Mouse (Mus musculus) heart, embryonic 13.5 days (tissue): ENCODE results near the gene Plagl1. TPM values are rescaled to one million over a fixed set of nuclear protein-coding genes. Genes with fewer than 3 reads are reported as not detected.

ENCODE experiments used
- ATAC-seq: fragments of 200-750 bp; cut with Nextera tagmentation; 2 replicates; pipeline ENCODE4 v1.8.0; 2017; ENCODE audit warnings: moderate TSS enrichment; ENCODE audit not compliant: insufficient number of reproducible peaks, low FRiP score, low TSS enrichment; ENCODE audit errors: extremely low read depth
- H3K27ac ChIP-seq: fragments of 300-500 bp; sonication (generic); replicated peaks from 2 replicates; pipeline ENCODE4 v1.5.1; 2015; ENCODE audit warnings: moderate library complexity, mild to moderate bottlenecking, inconsistent platforms
- H3K27me3 ChIP-seq: fragments of 300-500 bp; sonication (generic); replicated peaks from 2 replicates; pipeline ENCODE4 v1.6.1; 2015; ENCODE audit warnings: mild to moderate bottlenecking, inconsistent platforms
- H3K36me3 ChIP-seq: fragments of 300-500 bp; sonication (generic); 2 replicates; pipeline ENCODE4 v1.6.1; 2015; ENCODE audit warnings: mild to moderate bottlenecking, inconsistent platforms
- H3K4me1 ChIP-seq: fragments of 300-500 bp; sonication (generic); 2 replicates; pipeline ENCODE4 v1.6.1; 2015; ENCODE audit warnings: inconsistent platforms
- H3K4me2 ChIP-seq: fragments of 300-500 bp; sonication (generic); 2 replicates; pipeline ENCODE4 v1.6.1; 2015; ENCODE audit warnings: inconsistent platforms, mild to moderate bottlenecking, moderate library complexity
- H3K4me3 ChIP-seq: fragments of 300-500 bp; sonication (generic); 2 replicates; pipeline ENCODE4 v1.5.1; 2015; ENCODE audit warnings: moderate library complexity, mild to moderate bottlenecking, inconsistent platforms
- H3K9ac ChIP-seq: fragments of 300-500 bp; sonication (generic); 2 replicates; pipeline ENCODE4 v1.6.1; 2015; ENCODE audit warnings: inconsistent platforms, mild to moderate bottlenecking, moderate library complexity
- H3K9me3 ChIP-seq: fragments of 300-500 bp; sonication (generic); 2 replicates; pipeline ENCODE4 v1.6.1; 2016; ENCODE audit warnings: inconsistent platforms
- WGBS: fragments of 180-500 bp; shearing (Covaris S2); methylation state at CpG from one replicate; pipeline ENCODE4 v1.1.7; 2015; ENCODE audit warnings: mixed read lengths; 5-methylcytosine and 5-hydroxymethylcytosine counted together
- polyA plus RNA-seq: library from polyadenylated mRNA; unstranded; fragments of >200 nt; fragmentation: Nextera tagmentation; extraction: Ambion mirVana; gene quantifications from 2 replicates; pipeline ENCODE4 v1.2.1, GENCODE M21; 2015

Plagl1 gene
- polyA plus RNA-seq, 1 experiment from 2014 or later = 217 TPM

DNA sequence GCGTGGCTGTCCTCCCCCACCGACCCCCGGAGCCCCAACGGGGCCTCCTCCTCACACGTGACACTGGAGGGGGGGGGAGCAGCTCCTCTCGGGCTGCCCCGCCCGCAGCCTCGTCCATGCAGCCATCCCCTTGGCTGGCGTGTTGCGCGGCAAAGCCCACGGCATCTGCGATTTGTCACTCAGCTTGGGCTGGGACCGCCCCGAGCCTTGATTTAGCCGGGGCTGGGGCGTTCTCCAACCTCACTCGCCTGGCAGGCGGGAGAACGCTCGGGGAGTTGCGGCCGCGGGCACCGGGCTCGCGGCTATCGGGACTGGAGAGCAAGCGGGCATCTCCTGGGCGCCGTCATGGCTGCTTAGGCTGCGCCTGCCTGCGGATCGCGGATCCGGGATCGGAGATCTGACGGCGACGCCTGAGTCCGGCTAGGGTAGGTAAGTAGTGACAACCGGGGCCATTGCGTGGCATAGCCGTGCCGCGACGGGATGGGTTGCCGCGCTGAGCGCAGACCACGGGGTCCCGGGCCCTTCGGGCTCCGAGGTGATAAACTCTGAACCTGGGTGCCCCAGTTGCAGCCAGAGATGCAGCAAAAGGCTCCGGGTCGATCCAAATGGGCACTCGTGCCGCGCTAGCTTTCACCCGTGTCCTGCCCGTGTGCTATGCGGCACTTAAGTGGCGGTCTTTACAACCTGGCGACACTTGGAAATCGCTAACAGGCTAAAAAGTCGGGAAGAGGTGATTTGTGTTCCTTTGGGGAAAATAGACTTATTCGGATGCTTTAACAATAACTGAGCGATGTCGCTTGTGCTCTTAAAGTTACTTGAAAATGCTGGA is 30.5 kb downstream of the Plagl1 start:
- Histone ChIP-seq H3K36me3 (peaks cover 14% of the 10 kb centered on the region), H3K4me3 (peak overlapping the region; percentile 75), H3K27me3 (no peaks in the 10 kb centered on the region), H3K9me3 (peaks cover 40% of the 10 kb centered on the region), H3K9ac (peak overlapping the region; percentile 85), H3K27ac (peak overlapping the region; percentile 82), H3K4me2 (peak overlapping the region; percentile 72), H3K4me1 (peaks cover 9% of the 10 kb centered on the region; the same call in 1 of the 2 replicates)
- ATAC-seq = peak; percentile 88
- 41% methylated on average over 68 of the region's 70 CpGs for WGBS

DNA sequence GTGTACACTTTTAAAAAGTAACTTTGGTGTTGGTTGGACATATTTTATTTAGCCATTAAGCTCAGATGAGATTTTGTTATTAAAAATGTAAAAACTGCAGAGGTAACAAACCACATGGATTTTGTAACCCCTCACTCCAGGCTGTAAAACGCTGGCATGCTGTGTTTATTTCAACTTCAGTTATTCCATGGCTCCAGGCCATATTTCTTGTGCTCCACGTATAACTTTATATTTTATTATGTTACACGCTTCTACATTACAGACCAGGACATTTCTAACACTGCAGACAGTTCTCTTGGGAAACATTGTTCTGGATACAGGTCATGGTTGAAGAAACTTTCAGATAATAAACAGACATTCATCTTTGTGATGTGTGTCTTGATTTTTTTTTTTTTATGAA is 32.7 kb downstream of the Plagl1 start:
- peak overlapping the region; percentile 73 for H3K9ac ChIP-seq
- WGBS = 56% methylated on average over 3 of the region's 3 CpGs
- no peak for ATAC-seq

DNA sequence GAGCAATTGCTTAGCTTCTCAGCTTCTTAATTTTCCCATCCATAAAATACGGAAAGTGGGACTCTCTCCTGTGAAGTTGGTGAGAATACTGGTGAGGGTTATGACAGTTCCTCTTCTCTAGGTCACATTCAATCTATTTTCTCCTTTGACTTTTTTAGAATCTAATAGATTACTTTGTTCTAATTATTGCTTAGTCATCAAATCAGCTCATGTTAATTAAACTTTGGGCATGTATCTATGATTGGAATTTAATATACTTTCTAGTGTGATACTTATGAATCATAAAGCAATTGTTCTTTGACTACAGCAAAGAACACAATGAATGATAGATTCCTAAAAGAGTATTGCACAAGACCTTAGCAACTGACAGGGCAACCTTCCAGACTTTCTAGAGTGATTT is 38.6 kb downstream of the Plagl1 start:
- 77% methylated on average over 1 of the region's 1 CpGs for WGBS
- H3K4me3 ChIP-seq = no peak overlapping the region
- 0 out of 2 replicates have a peak, but pooled peaks cover 2% of the 10 kb centered on the region for H3K36me3 ChIP-seq
- peaks cover 57% of the 10 kb centered on the region for H3K4me1 ChIP-seq
- no peak for ATAC-seq
- 0 out of 2 replicates have a peak, but pooled peaks cover 3% of the 10 kb centered on the region for H3K9me3 ChIP-seq
- no peaks in the 10 kb centered on the region for H3K27me3 ChIP-seq
- no peak overlapping the region for H3K27ac ChIP-seq
- no peak overlapping the region for H3K4me2 ChIP-seq
- no peak overlapping the region for H3K9ac ChIP-seq

More for the DNA sequence above, 32.7 kb downstream of the Plagl1 start:
- peaks cover 40% of the 10 kb centered on the region for H3K9me3 ChIP-seq
- H3K4me2 ChIP-seq = peak overlapping the region; percentile 72
- peaks cover 8% of the 10 kb centered on the region for H3K4me1 ChIP-seq
- peak overlapping the region; percentile 75 for H3K4me3 ChIP-seq
- H3K36me3 ChIP-seq = peaks cover 14% of the 10 kb centered on the region
- H3K27ac ChIP-seq = 0 out of 2 replicates have a peak overlapping the region, but pooled peaks have one; percentile 15
- no peaks in the 10 kb centered on the region for H3K27me3 ChIP-seq

GRCm38 (mm10) chr10:13100061-13100648 is 39.9 kb downstream of the Plagl1 start:
- H3K27ac ChIP-seq = peak overlapping the region; percentile 1; the same call in 1 of the 2 replicates
- ATAC-seq = no peak
- WGBS = 78% methylated on average over 6 of the region's 6 CpGs

DNA sequence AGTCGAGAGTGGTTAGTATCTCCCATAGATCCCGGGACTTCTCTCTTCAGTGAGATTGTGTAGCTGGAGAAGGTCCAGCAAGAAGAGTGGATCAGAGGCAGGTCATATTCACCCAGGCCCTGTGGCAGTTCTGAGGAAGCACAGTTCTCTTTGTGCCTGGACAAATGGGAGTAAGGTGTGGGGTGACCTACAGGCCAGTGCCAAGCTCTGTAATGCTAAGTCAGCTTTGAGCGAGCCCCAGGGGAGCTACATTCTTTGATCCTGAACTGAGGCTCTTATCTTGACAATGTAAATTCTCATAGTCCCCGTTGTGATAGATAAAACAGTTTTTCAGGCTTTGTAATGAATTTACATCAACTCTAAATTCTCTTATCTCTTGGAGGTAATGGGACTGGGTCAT is 42.1 kb downstream of the Plagl1 start:
- no peak overlapping the region for H3K9ac ChIP-seq
- H3K4me2 ChIP-seq = no peak overlapping the region
- H3K4me1 ChIP-seq = peaks cover 74% of the 10 kb centered on the region
- no peak for ATAC-seq
- no peaks in the 10 kb centered on the region for H3K27me3 ChIP-seq
- H3K36me3 ChIP-seq = peaks cover 11% of the 10 kb centered on the region; the same call in 1 of the 2 replicates
- H3K27ac ChIP-seq = no peak overlapping the region
- H3K4me3 ChIP-seq = no peak overlapping the region
- 0 out of 2 replicates have a peak, but pooled peaks cover 3% of the 10 kb centered on the region for H3K9me3 ChIP-seq
- 47% methylated on average over 4 of the region's 4 CpGs for WGBS

More at GRCm38 (mm10) chr10:13100061-13100648, 39.9 kb downstream of the Plagl1 start:
- Histone ChIP-seq H3K27me3 (no peaks in the 10 kb centered on the region), H3K4me3 (no peak overlapping the region), H3K4me2 (no peak overlapping the region), H3K9me3 (0 out of 2 replicates have a peak, but pooled peaks cover 3% of the 10 kb centered on the region), H3K9ac (no peak overlapping the region), H3K36me3 (0 out of 2 replicates have a peak, but pooled peaks cover 2% of the 10 kb centered on the region), H3K4me1 (peaks cover 55% of the 10 kb centered on the region)

DNA sequence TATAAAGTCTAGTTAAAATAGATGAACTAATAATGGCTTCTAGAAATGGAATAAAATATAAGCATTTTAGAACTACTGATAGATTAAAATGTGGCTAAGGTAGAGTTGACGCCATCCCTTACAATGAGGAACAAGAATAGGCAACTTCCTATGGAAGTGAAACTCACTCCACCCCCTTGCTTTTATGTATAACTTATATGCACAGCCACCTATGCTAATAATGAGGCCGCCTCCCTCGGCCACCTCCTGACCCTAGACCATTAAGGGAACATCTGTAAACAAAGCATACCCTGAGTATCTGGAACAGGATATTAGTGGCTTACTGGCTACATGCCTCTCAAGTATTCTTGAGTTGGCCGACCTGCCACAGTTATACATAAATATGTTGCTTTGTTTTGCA is 43.5 kb downstream of the Plagl1 start:
- ATAC-seq = no peak
- H3K36me3 ChIP-seq = peaks cover 20% of the 10 kb centered on the region; the same call in 1 of the 2 replicates
- H3K27me3 ChIP-seq = no peaks in the 10 kb centered on the region
- 0 out of 2 replicates have a peak, but pooled peaks cover 3% of the 10 kb centered on the region for H3K9me3 ChIP-seq
- H3K4me1 ChIP-seq = peaks cover 80% of the 10 kb centered on the region
- 76% methylated on average over 4 of the region's 4 CpGs for WGBS
- no peak overlapping the region for H3K4me2 ChIP-seq
- no peak overlapping the region for H3K27ac ChIP-seq
- no peak overlapping the region for H3K4me3 ChIP-seq
- no peak overlapping the region for H3K9ac ChIP-seq

DNA sequence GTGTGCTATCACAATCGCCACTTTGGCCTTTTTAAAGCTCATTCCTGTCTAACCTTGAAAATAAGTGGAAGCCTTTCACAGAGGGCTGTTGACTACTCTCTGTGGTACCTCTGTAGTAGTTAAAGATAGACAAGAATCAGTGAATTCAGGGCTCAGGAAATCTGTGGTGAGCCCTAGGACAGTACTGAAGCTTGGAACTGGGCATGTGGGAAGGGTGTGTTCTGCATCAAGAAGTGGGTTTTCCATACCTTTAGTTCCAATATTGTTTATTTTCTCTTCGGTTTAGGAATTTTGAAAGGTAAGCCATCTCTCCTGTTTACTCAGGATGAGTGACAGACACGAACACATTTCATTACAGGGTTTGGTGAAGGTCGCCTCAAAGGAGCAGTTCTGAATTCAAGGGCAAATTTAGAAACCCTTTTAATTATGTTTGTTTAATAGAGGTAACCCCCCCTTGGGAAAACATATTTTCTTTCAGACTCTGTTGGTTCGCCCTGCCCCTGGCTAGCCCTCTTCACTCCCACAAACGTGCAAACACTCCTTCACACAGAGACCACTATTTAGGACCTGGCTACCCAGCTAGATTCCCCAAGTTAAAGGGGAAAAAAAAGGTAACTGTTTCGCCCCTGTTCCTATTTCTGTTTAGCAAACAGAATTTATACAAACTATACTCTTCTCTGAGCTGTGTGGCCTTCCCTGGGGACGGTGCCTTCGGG is 46.8 kb downstream of the Plagl1 start:
- no peaks in the 10 kb centered on the region for H3K27me3 ChIP-seq
- H3K27ac ChIP-seq = peak overlapping the region; percentile 82
- peak overlapping the region; percentile 33; the same call in 1 of the 2 replicates for H3K9ac ChIP-seq
- H3K4me2 ChIP-seq = no peak overlapping the region
- H3K36me3 ChIP-seq = peaks cover 33% of the 10 kb centered on the region
- no peak overlapping the region for H3K4me3 ChIP-seq
- peaks cover 75% of the 10 kb centered on the region for H3K4me1 ChIP-seq
- H3K9me3 ChIP-seq = 0 out of 2 replicates have a peak, but pooled peaks cover 3% of the 10 kb centered on the region
- no peak for ATAC-seq
- WGBS = 60% methylated on average over 9 of the region's 9 CpGs

DNA sequence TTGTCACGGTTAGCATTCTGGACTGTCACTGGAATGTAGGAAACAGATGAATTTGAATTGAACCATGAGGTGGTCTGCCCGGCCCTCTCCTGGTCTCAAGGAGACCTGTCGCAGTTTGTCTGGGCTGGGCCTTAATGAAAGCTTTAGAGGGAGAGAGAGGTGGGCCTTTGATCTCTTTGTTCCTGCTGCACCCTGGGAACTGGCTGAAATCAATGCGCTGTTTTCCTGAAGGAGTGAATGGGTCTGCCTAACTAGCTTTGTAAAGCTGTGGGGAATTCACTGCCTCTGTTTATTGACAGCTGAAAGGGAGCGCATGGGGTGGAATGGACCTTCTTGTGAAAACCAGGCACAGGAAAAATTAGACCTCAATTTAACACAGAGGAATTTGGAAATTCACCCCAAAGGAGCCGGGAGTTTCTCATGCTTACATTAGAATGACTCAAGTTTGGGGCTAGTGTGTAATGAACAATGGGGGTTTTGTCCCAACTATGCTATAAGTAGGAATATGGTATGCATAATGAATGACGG is 47.8 kb downstream of the Plagl1 start:
- ATAC-seq = no peak
- Histone ChIP-seq H3K36me3 (peaks cover 40% of the 10 kb centered on the region), H3K9ac (peak overlapping the region; percentile 33; the same call in 1 of the 2 replicates), H3K4me2 (no peak overlapping the region), H3K4me1 (peaks cover 75% of the 10 kb centered on the region), H3K27me3 (no peaks in the 10 kb centered on the region), H3K27ac (peak overlapping the region; percentile 82), H3K4me3 (no peak overlapping the region), H3K9me3 (0 out of 2 replicates have a peak, but pooled peaks cover 1% of the 10 kb centered on the region)
- 58% methylated on average over 7 of the region's 7 CpGs for WGBS

DNA sequence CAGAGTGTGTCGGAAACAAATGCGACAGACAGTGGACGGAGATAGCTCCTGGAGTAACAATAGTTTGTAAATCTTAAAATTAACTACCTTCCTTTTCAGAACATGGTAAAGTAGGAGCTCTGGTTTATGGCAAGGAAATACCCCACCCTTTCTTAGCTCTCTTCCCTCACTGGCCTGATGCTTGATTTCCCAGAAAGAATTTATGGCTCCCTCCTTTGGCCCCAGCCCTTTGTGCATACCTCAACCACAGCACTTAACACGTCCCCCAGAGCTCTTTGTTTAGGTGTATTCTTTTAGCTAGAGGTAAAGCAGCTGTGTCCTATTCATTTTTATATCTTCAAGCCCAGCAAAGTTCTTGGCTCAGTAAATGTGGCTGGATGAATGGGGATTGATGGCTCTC is 48.5 kb downstream of the Plagl1 start:
- H3K9ac ChIP-seq = no peak overlapping the region
- H3K4me1 ChIP-seq = peaks cover 76% of the 10 kb centered on the region
- H3K36me3 ChIP-seq = peaks cover 44% of the 10 kb centered on the region
- no peak overlapping the region for H3K4me2 ChIP-seq
- H3K4me3 ChIP-seq = no peak overlapping the region
- H3K27me3 ChIP-seq = no peaks in the 10 kb centered on the region
- no peaks in the 10 kb centered on the region for H3K9me3 ChIP-seq
- no peak for ATAC-seq
- 63% methylated on average over 4 of the region's 4 CpGs for WGBS
- H3K27ac ChIP-seq = peak overlapping the region; percentile 82; the same call in 1 of the 2 replicates

- Histone ChIP-seq H3K4me2 (no peak overlapping the region), H3K9me3 (no peaks in the 10 kb centered on the region), H3K36me3 (peaks cover 53% of the 10 kb centered on the region), H3K4me3 (no peak overlapping the region), H3K27me3 (no peaks in the 10 kb centered on the region), H3K4me1 (peaks cover 80% of the 10 kb centered on the region), H3K27ac (peak overlapping the region; percentile 82), H3K9ac (peak overlapping the region; percentile 57; the same call in 1 of the 2 replicates)
- WGBS = 34% methylated on average over 1 of the region's 1 CpGs
- no peak; the same call in 1 of the 2 replicates for ATAC-seq
Measured at GRCm38 (mm10) chr10:13109781-13110180, 49.5 kb downstream of the Plagl1 start.
